Mouse (Mus musculus) yolk sac, embryonic 10.5 days (tissue): ENCODE data around the gene Gm42417.
A peak's percentile ranks its signal among the peaks of the same experiment; 100 is the strongest.

Experiments
- DNase-seq: peaks from one replicate; pipeline ENCODE4 v3.0.0-alpha.2; 2017; ENCODE audit warnings: low spot score

Gene Gm42417

GRCm38 (mm10) chr1:36539186-36539585 is at the start of gene Gm42417:
Gene Gm42417 (minus strand): TSS chr1:36539429.
- peak; percentile 91 for DNase-seq

- DNase-seq: no peak
Measured at GRCm38 (mm10) chr1:36587860-36588259, 48.6 kb upstream of the Gm42417 start.

- DNase-seq: no peak
Measured at GRCm38 (mm10) chr1:36586288-36586687, 47.1 kb upstream of the Gm42417 start.

- DNase-seq: no peak
Measured at GRCm38 (mm10) chr1:36583408-36584116, 44.3 kb upstream of the Gm42417 start.

GRCm38 (mm10) chr1:36582211-36582610 is 43.0 kb upstream of the Gm42417 start:
- no peak for DNase-seq

GRCm38 (mm10) chr1:36581260-36581659 is 42.0 kb upstream of the Gm42417 start:
- DNase-seq: no peak

- DNase-seq: peak; percentile 80
Measured at GRCm38 (mm10) chr1:36580384-36581207, 41.4 kb upstream of the Gm42417 start.

GRCm38 (mm10) chr1:36579974-36580383 is 40.8 kb upstream of the Gm42417 start:
- no peak for DNase-seq

GRCm38 (mm10) chr1:36576991-36577675 is 37.9 kb upstream of the Gm42417 start:
- DNase-seq: no peak

GRCm38 (mm10) chr1:36575347-36575746 is 36.1 kb upstream of the Gm42417 start:
- DNase-seq: no peak

- DNase-seq: no peak
Measured at GRCm38 (mm10) chr1:36574196-36574955, 35.1 kb upstream of the Gm42417 start.

- no peak for DNase-seq
Measured at GRCm38 (mm10) chr1:36573524-36573923, 34.3 kb upstream of the Gm42417 start.

GRCm38 (mm10) chr1:36572709-36573108 is 33.5 kb upstream of the Gm42417 start:
- no peak for DNase-seq

- no peak for DNase-seq
Measured at GRCm38 (mm10) chr1:36572140-36572700, 33.0 kb upstream of the Gm42417 start.

GRCm38 (mm10) chr1:36571627-36572026 is 32.4 kb upstream of the Gm42417 start:
- no peak for DNase-seq

GRCm38 (mm10) chr1:36570320-36570719 is 31.1 kb upstream of the Gm42417 start:
- no peak for DNase-seq

- no peak for DNase-seq
Measured at GRCm38 (mm10) chr1:36569694-36570276, 30.6 kb upstream of the Gm42417 start.

- no peak for DNase-seq
Measured at GRCm38 (mm10) chr1:36568776-36569175, 29.5 kb upstream of the Gm42417 start.

- no peak for DNase-seq
Measured at GRCm38 (mm10) chr1:36567818-36568603, 28.8 kb upstream of the Gm42417 start.

GRCm38 (mm10) chr1:36566425-36566824 is 27.2 kb upstream of the Gm42417 start:
- DNase-seq: no peak
